ENCODE assay signal across 25 mouse cellular contexts in the genomic region with DNA sequence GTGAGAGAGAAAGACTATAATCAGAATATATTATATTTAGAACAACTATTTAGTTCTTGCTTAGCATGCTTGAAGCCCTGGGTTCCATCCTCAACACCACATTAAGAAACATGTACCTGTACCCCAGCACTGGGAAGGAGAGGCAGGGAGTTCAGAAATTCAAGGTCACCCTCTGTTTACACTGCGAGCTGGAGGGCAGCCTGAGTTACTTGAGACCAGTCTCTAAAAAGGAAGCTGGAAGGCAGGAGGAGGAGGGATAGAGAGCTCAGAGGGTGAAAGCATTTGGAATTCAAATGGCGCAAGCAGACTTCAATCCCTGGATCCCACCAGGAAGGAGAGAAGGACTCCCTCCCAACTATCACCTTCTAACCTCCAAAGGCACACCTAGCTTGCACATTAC. TPM values are rescaled to one million over a fixed set of nuclear protein-coding genes. Genes with fewer than 3 reads are reported as not detected.
DNase-seq lines count a peak whose midpoint lies in the region; ATAC-seq and TF ChIP-seq lines count a peak whose summit lies in the region.
"Had no signal": no experiment of that assay in that cellular context is flagged by ENCODE, and none has a peak within 500 bp of the region (broad histone marks: within the 10 kb centered on the region; RNA-seq: fewer than 3 reads in every experiment).

No protein-coding gene starts in this region.

- H3K4me1 ChIP-seq in liver, adult 2 months (ENCODE audit: control insufficient read depth, insufficient read depth, low read length), result peaks cover 21% of the 10 kb centered on the region
- peaks cover 3 to 10% of the 10 kb centered on the region in 2 experiments for H3K4me1 ChIP-seq in ES-E14 (ENCODE audit: control insufficient read depth in 2 of 2, insufficient read depth in 2 of 2, low read length in 2 of 2, poor library complexity in 1 of 2)
- no peaks in the 10 kb centered on the region for H3K4me1 ChIP-seq in hindbrain, embryonic 12.5 days
- H3K4me1 ChIP-seq: forebrain, embryonic 10.5 days had no signal

- H3K27me3 ChIP-seq in liver, adult 2 months (ENCODE audit: control insufficient read depth, insufficient read depth, low read length), result no peaks in the 10 kb centered on the region
- H3K27me3 ChIP-seq in hindbrain, embryonic 12.5 days, result no peaks in the 10 kb centered on the region

- in situ Hi-C loops in ES-E14 (cut with MboI; ENCODE audit: low sequenced_read_pairs in 2 of 2, unreplicated experiment in 2 of 2), result no loop called here

- peak overlapping the region; percentile 62 for H3K27ac ChIP-seq in liver, adult 2 months (replicated peaks; ENCODE audit: insufficient read depth, low read depth, low read length)
- H3K27ac ChIP-seq in ES-E14 (ENCODE audit: insufficient read depth, low read depth, low read length, poor library complexity, severe bottlenecking), result peak overlapping the region; percentile 43; the same call in 1 of the 2 replicates
- H3K27ac ChIP-seq in hindbrain, embryonic 12.5 days, result no peak overlapping the region
- H3K27ac ChIP-seq: forebrain, embryonic 10.5 days; kidney, postnatal 0 days; midbrain, embryonic 10.5 days had no signal

- H3K4me2 ChIP-seq in hindbrain, embryonic 12.5 days (replicated peaks), result no peak overlapping the region
- H3K4me2 ChIP-seq: lung, embryonic 14.5 days had no signal

- H3K4me3 ChIP-seq in liver, adult 2 months (ENCODE audit: insufficient read depth, low read depth, low read length), result no peak overlapping the region
- no peak overlapping the region for H3K4me3 ChIP-seq in ES-E14 (ENCODE audit: insufficient read depth in 1 of 2, low read depth in 1 of 2, low read length in 2 of 2, poor library complexity in 1 of 2, severe bottlenecking in 1 of 2)
- H3K4me3 ChIP-seq in hindbrain, embryonic 12.5 days, result no peak overlapping the region
- H3K4me3 ChIP-seq: forebrain, embryonic 10.5 days; midbrain, embryonic 10.5 days had no signal

- no peaks in the 10 kb centered on the region for H3K9me3 ChIP-seq in ES-E14 (ENCODE audit: control insufficient read depth, insufficient read depth, low read depth, low read length)
- H3K9me3 ChIP-seq in hindbrain, embryonic 12.5 days (replicated peaks), result no peaks in the 10 kb centered on the region
- H3K9me3 ChIP-seq: forebrain, embryonic 10.5 days; midbrain, embryonic 10.5 days had no signal

- H3K9ac ChIP-seq in liver, adult 2 months (ENCODE audit: low read depth, low read length), result no peak overlapping the region
- no peak overlapping the region for H3K9ac ChIP-seq in ES-E14 (ENCODE audit: insufficient read depth, low read depth, low read length, poor library complexity, severe bottlenecking)
- H3K9ac ChIP-seq in hindbrain, embryonic 12.5 days, result no peak overlapping the region
- H3K9ac ChIP-seq: lung, embryonic 14.5 days had no signal

- no peak for ATAC-seq in hindbrain, embryonic 12.5 days (ENCODE audit: low FRiP score)

- H3K36me3 ChIP-seq in liver, adult 2 months (ENCODE audit: control insufficient read depth, insufficient read depth, low read length), result no peaks in the 10 kb centered on the region
- peaks cover 3% of the 10 kb centered on the region; the same call in 1 of the 2 replicates for H3K36me3 ChIP-seq in ES-E14 (ENCODE audit: control insufficient read depth, insufficient read depth, low read length, poor library complexity, severe bottlenecking)
- H3K36me3 ChIP-seq in hindbrain, embryonic 12.5 days, result no peaks in the 10 kb centered on the region
- H3K36me3 ChIP-seq: forebrain, embryonic 10.5 days; midbrain, embryonic 10.5 days had no signal

- 45% methylated on average over 2 of the region's 2 CpGs for WGBS in liver, adult 2 months
- WGBS in hindbrain, embryonic 12.5 days, result 58% methylated on average over 2 of the region's 2 CpGs

- no peak for TF ChIP-seq POLR2A in liver, adult 2 months (IDR thresholded peaks at IDR 0.05; ENCODE audit: extremely low read depth, insufficient read depth, low read length)

- H3K79me2 ChIP-seq in liver, adult 2 months (ENCODE audit: control insufficient read depth, insufficient read depth, low read length), result peaks cover 11% of the 10 kb centered on the region; the same call in 1 of the 2 replicates

- no peak for TF ChIP-seq CTCF in liver, adult 2 months (IDR thresholded peaks at IDR 0.05; ENCODE audit: low read depth, low read length)

- peak; percentile 31 for DNase-seq in gastrocnemius, postnatal 25 days
- DNase-seq in gastrocnemius, postnatal 10 days, result no peak
- peak; percentile 62 for DNase-seq in liver, adult 2 months (ENCODE audit: extremely low read depth, low read depth, low spot score)
- DNase-seq in liver, result no peak
- DNase-seq in ES-E14 (ENCODE audit: low read depth, low spot score), result no peak
- peak; percentile 37 for DNase-seq in lung, postnatal 36 days
- no peak for DNase-seq in embryo, embryonic 11 days
- DNase-seq: cerebellum, adult 2 months; heart, adult 11 months; layer of hippocampus, postnatal 36 days; left cerebral cortex, postnatal 4 days; lung, embryonic 14.5 days; retina, postnatal 1 day; spleen, adult 18-20 months; thymus, postnatal 14 days had no signal

TF ChIP-seq in ES-E14, 5 proteins besides CTCF, POLR2A, EP300 and RAD21:
- TF ChIP-seq CHD2 (IDR thresholded peaks at IDR 0.05; ENCODE audit: low read depth, low read length), result no peak
- TF ChIP-seq HCFC1 (IDR thresholded peaks at IDR 0.05; ENCODE audit: borderline replicate concordance, insufficient read depth, low read length), result no peak
- no peak for TF ChIP-seq ZNF384 (IDR thresholded peaks at IDR 0.05; ENCODE audit: low read depth, low read length)
- no peak for TF ChIP-seq MAFK (IDR thresholded peaks at IDR 0.05; ENCODE audit: insufficient read depth, low read depth, low read length)
- TF ChIP-seq ZC3H11A (IDR thresholded peaks at IDR 0.05; ENCODE audit: borderline replicate concordance, low read depth, low read length), result no peak

RNA-seq across cellular contexts. Expression of gene Shld2, which starts 12.7 kb away (rescaled TPM):
- 1 to 10 TPM; 8.6 to 9.0 TPM for total RNA-seq in gastrocnemius, postnatal 25 days (2021)
- total RNA-seq in gastrocnemius, postnatal 10 days (2021), result 1 to 10 TPM; 7.1 to 8.0 TPM
- total RNA-seq in liver, adult 2 months (2014; rRNA removed), result 25.4 and 36.4 TPM in 2 replicates
- 9.2 and 12.2 TPM in 2 replicates for polyA plus RNA-seq in liver, adult 2 months (2012; rRNA removed)
- 10.8 and 14.8 TPM in 2 replicates for total RNA-seq in ES-E14 (2012; rRNA removed)
- polyA plus RNA-seq in hindbrain, embryonic 12.5 days (2016; fragmentation: Nextera tagmentation; extraction: Ambion mirVana), result 8.5 and 9.4 TPM in 2 replicates

RNA-seq across cellular contexts. Expression of gene Glud1, which starts 12.9 kb away (rescaled TPM):
- total RNA-seq in gastrocnemius, postnatal 25 days (2021), result 100 to 1,000 TPM; 124 to 137 TPM
- total RNA-seq in gastrocnemius, postnatal 10 days (2021), result 100 to 1,000 TPM; 116 to 120 TPM
- total RNA-seq in liver, adult 2 months (2014; rRNA removed), result 691 and 755 TPM in 2 replicates
- polyA plus RNA-seq in liver, adult 2 months (2012; rRNA removed), result 633 and 710 TPM in 2 replicates
- 199 and 211 TPM in 2 replicates for total RNA-seq in ES-E14 (2012; rRNA removed)
- polyA plus RNA-seq in hindbrain, embryonic 12.5 days (2016; fragmentation: Nextera tagmentation; extraction: Ambion mirVana), result 97.7 and 110 TPM in 2 replicates

RNA-seq across cellular contexts. Expression of gene Fam25c, which starts 57.6 kb away (rescaled TPM):
- 1 to 10 TPM in 1 of 2 experiments, under 1 TPM in 1; 0.82 to 1.3 TPM for total RNA-seq in gastrocnemius, postnatal 25 days (2021)
- total RNA-seq in gastrocnemius, postnatal 10 days (2021), result not detected
- total RNA-seq in liver, adult 2 months (2014; rRNA removed), result 56.3 and 66.7 TPM in 2 replicates
- 74.3 and 146 TPM in 2 replicates for polyA plus RNA-seq in liver, adult 2 months (2012; rRNA removed)
- total RNA-seq in ES-E14 (2012; rRNA removed), result 97.8 and 145 TPM in 2 replicates
- polyA plus RNA-seq in hindbrain, embryonic 12.5 days (2016; fragmentation: Nextera tagmentation; extraction: Ambion mirVana), result not detected in 2 replicates
- total RNA-seq: adrenal gland, adult 18-20 months; layer of hippocampus, postnatal 36 days; monocyte, adult 5-6 weeks had no signal
- polyA plus RNA-seq: cerebellum, adult 2 months; cortical plate, adult 2 months; forebrain, embryonic 10.5 days; heart, embryonic 16.5 days; hindbrain, embryonic 11.5 days; lung, embryonic 14.5 days; midbrain, embryonic 10.5 days; neural tube, embryonic 14.5 days had no signal

Comparison
In these comparisons a context has a peak if more than half of its experiments do, and no peak if none do; other contexts are left out.
1. DNase-seq: peak in gastrocnemius, postnatal 25 days (single experiment), liver, adult 2 months (single experiment) and lung, postnatal 36 days (single experiment); none in gastrocnemius, postnatal 10 days (single experiment), liver (single experiment), ES-E14 (single experiment) and embryo, embryonic 11 days (single experiment).
2. RNA of gene Fam25c, which starts 57.6 kb away (total RNA-seq): 97.8 to 145 TPM in ES-E14 and 56.3 to 66.7 TPM in liver, adult 2 months; 0.82 to 1.3 TPM in gastrocnemius, postnatal 25 days and not detected in gastrocnemius, postnatal 10 days; every median in the first group is over 10 times any median in the second.